In genomic region chr13:4514811-4515210, GRCm38 (mm10) we compare ENCODE assay signal across 26 mouse cellular contexts. TPM values are rescaled to one million over a fixed set of nuclear protein-coding genes. Genes with fewer than 3 reads are reported as not detected.
"Had no signal": no experiment of that assay in that cellular context is flagged by ENCODE, and none has a peak within 500 bp of the region (broad histone marks: within the 10 kb centered on the region; RNA-seq: fewer than 3 reads in every experiment).

No protein-coding gene starts in this region.

- H3K4me2 ChIP-seq: lung, embryonic 14.5 days; midbrain, embryonic 12.5 days; neural tube, embryonic 13.5 days; neural tube, embryonic 15.5 days had no signal

- H3K4me1 ChIP-seq: midbrain, embryonic 10.5 days; midbrain, embryonic 12.5 days; neural tube, embryonic 13.5 days; neural tube, embryonic 15.5 days had no signal

- H3K36me3 ChIP-seq: midbrain, embryonic 10.5 days; midbrain, embryonic 12.5 days; neural tube, embryonic 13.5 days; neural tube, embryonic 15.5 days had no signal

- H3K9me3 ChIP-seq: midbrain, embryonic 10.5 days; midbrain, embryonic 12.5 days; neural tube, embryonic 13.5 days; neural tube, embryonic 15.5 days had no signal

- H3K27ac ChIP-seq: midbrain, embryonic 10.5 days; midbrain, embryonic 12.5 days; neural tube, embryonic 13.5 days; neural tube, embryonic 15.5 days had no signal

- H3K27me3 ChIP-seq: midbrain, embryonic 12.5 days; neural tube, embryonic 13.5 days; neural tube, embryonic 15.5 days had no signal

- H3K9ac ChIP-seq: lung, embryonic 14.5 days; midbrain, embryonic 12.5 days; neural tube, embryonic 13.5 days; neural tube, embryonic 15.5 days had no signal

- DNase-seq: lung, adult 18-20 months; lung, embryonic 14.5 days; lung, postnatal 10 days; lung, postnatal 4 days; midbrain, embryonic 14.5 days; retina, postnatal 1 day; right cerebral cortex, adult 18-20 months; right cerebral cortex, postnatal 25 days; right cerebral cortex, postnatal 4 days; spleen, adult 18-20 months; thymus, adult 18-20 months; thymus, postnatal 14 days; thymus, postnatal 36 days had no signal

- H3K4me3 ChIP-seq: midbrain, embryonic 10.5 days; midbrain, embryonic 12.5 days; myocyte; neural tube, embryonic 13.5 days; neural tube, embryonic 15.5 days had no signal

- ATAC-seq: midbrain, embryonic 16.5 days had no signal

RNA-seq across cellular contexts. Expression of gene Akr1c20, which starts 8.3 kb away (rescaled TPM):
- polyA plus RNA-seq: lung, embryonic 14.5 days; lung, embryonic 16.5 days; midbrain, embryonic 10.5 days; midbrain, embryonic 12.5 days; midbrain, embryonic 14.5 days; midbrain, embryonic 16.5 days; myocyte; neural tube, embryonic 11.5 days; neural tube, embryonic 13.5 days; neural tube, embryonic 15.5 days; small intestine, adult 2 months; stomach, embryonic 14.5 days; stomach, embryonic 16.5 days; thymus, postnatal 0 days; urinary bladder, adult 2 months had no signal

RNA-seq across cellular contexts. Expression of gene Akr1c21, which starts 59.1 kb away (rescaled TPM):
- polyA plus RNA-seq: lung, embryonic 14.5 days; lung, embryonic 16.5 days; midbrain, embryonic 10.5 days; midbrain, embryonic 12.5 days; midbrain, embryonic 14.5 days; midbrain, embryonic 16.5 days; myocyte; neural tube, embryonic 11.5 days; neural tube, embryonic 13.5 days; neural tube, embryonic 15.5 days; small intestine, adult 2 months; stomach, embryonic 14.5 days; stomach, embryonic 16.5 days; urinary bladder, adult 2 months had no signal
